Mouse (Mus musculus) gonadal fat pad, adult 2 months (tissue): ENCODE data around the gene Pheta1. TPM values are rescaled to one million over a fixed set of nuclear protein-coding genes. Genes with fewer than 3 reads are reported as not detected.

Experiments used
- DNase-seq: peaks from one replicate; pipeline ENCODE4 v3.0.0-alpha.2; 2012; ENCODE audit warnings: low read depth
- polyA plus RNA-seq: library from polyadenylated mRNA; depleted of rRNA; stranded (reverse); fragments of >200 nt; gene quantifications from 2 replicates; pipeline ENCODE4 v1.2.3, GENCODE M21; 2012; rRNA removed

Pheta1 gene
- polyA plus RNA-seq, result 10.9 and 11.0 TPM in 2 replicates

DNA sequence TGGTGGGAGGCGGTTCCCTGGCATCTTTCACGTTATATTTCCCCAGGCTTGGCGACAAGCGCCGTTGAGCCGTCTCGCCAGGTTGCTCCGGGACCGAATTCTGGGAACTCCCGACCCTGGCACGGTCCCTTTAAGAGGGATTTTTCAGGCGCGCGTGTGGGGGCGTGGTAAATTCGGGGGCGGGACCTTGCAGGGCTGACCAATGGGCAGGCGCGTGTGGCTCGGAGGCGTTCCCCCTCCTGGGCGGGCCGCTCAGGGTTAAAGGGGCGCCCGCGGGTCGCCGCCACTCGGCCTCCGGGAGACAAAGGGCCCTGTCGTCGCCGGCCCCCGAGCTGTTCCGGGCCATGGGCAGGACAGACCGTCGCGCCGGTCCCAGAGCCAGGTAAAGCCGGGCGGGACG, at the start of gene Pheta1:
Gene Pheta1 (plus strand): TSS at position 242 of the 400 bp plus-strand sequence.
- no peak for DNase-seq

DNA sequence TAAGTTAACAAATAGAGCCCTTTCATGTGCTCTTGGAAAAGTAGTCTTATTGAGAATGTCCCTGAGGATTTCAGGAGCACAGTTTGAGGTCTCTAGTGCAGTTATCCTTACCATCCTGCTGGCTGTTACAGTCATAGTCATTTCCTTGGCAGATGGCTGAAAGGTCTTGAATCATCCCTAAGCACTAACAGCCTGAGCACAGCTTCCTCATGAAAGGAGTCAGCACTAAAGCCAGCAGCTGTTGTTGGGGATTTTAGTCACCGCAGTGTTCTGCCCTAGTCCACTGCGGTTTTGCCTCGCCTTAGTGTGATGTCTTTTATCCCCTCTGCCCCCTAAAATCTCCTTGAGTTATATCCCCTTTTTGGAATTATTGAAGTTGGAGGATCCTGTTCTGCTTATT, 41.6 kb upstream of the Pheta1 start:
- DNase-seq, result no peak

DNA sequence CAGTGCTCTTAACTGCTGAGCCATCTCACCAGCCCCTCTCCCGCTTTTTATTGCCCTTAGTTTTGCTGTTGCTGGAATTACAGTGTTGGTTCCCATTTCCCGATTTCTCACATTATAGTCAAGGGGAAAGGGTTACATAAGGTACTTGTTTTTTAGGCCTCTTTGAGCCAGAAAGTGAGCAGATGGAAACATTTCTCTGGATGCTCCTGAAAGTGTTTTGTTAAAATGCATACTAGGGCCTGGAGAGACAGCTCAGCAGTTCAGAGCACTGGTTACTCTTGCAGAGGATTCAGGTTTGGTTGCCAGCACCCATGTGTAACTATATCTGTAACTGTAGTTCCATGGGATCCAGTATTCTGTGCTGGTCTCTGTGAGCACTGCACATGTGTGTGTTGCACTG, 40.6 kb upstream of the Pheta1 start:
- DNase-seq, result no peak

DNA sequence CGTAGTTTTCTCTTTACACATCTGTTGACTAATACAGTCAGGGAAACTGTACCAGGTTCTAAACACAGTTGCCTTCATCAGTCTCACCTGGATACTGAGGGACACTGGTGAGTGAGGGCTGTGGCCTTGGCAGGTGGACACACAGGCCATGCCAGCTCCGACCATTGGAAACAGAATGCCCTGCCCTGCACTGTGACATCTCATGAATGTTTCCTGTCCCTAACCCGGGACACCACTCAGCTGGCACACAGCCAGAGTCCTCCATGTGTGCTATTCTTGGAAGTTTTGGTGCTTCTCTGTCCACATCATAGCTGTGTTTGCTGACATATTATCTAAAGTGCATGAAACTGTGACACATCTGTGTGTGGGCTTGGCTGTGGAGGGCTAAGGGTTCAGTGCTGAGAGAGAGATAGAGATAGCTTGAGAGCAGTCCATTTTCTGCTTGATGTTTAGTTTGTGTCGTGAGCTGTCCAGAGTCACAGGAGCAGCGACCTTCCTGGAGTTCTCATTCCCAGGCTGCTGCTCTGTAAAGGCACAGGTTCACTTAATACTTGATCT, 39.0 kb upstream of the Pheta1 start:
- DNase-seq, result no peak

DNA sequence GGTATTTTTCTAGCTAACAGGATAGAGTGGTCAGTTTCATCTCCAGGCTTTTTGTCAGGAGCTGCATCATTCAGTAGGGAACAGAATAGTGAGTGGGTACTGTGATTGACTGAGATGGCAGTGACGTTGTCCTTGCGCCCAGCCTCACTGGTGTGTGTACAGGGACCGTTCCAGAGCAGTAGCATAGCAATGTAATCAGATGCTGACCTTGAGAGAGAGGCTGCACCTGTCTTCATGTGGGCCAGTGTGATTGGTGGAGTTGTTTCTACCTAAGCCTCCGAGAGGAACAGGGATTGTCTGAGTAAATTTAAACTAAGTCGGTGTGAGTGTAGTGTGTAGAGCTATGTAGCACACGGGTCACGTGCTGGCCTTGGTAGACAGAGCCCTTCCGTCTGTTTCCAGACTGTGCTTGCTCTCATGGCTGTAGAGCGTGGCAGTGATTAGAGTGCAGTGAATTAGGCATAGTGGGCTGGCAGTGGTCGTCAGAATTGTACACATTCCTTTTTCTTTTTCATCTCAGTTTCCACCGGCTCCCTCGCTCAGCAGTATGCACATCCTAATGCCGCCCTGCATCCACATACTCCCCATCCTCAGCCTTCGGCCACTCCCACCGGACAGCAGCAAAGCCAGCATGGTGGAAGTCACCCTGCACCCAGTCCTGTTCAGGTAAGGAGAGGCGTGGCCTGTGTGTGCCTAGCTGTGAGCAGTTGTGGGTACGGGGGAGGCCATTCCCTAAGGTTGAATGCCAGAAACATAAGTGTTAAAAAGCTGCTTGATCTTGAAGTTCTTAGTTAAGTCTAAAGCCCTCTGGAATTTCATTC, 38.2 kb upstream of the Pheta1 start:
- DNase-seq, result no peak

DNA sequence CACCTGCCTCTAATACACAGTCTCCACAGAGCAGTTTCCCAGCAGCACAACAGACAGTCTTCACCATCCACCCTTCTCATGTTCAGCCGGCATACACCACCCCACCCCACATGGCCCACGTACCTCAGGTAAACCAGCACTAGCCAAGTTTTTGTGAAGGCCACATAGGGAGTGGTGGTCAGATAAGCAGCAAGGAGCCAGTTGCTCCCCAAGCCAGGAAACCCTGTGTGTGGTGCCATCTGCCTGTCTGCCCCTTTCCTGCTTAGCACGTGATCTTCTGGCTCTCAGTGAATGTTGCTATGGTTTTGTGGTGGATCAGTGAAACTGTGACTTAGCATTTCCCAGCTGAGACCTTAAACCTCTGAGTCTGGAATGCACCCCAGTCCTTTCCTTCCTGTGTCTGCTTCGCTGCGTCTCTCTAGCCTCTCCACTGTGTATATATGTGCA, 37.3 kb upstream of the Pheta1 start:
- DNase-seq, result no peak

DNA sequence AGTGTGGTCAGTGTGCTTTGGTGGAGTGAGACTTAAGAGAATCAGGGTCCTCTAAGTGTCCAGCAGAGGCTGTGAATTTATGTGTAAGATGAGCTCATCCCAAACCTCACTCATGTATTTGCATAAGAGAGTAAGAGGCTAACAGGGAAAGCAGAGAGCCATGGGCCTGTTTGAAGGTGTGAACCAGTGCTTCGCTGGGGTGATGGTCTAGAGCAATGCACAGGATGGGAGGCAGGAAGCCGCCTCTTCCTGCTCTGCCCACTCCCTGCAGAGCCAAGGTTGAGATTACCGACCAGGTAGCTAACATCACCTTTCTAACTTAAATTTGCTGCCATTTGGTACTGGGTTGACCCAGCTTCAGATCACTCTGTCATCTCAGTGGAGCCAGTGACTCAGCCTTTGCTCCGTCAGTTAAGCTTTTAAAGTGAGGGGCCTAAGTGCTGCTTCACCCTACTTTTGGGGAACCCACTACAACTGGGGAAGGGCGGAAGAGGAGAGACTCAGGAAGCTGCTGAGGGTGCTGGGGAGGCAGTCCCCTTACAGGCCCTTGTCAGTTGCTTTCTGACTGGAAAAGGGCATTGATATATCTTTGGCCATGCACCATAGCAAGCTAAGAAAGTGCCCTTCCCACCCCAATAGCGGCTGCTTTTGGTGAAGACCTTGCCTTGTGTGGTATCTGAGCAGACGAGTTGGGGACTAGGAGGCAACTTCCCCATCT, 36.1 kb upstream of the Pheta1 start:
- no peak for DNase-seq

DNA sequence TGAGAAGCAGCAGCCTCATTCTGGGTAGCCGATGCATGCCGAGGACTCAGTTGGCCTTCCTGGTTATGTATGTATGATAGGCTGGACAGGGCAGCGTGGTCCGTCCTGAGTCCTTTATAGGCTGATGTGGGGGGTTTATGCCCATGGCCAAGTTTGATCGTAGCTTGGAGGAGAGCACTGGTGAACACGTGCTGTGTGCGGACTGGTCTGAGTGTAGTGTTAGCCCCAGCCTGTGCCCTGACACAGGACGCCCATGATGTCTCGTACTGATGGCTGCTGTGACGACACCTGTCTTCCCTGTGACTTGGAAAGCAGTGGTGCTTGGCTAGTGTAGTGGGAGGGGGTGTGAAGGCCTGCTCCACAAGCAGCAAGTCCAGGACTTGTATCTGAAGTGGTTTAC, 35.0 kb upstream of the Pheta1 start:
- DNase-seq, result no peak

DNA sequence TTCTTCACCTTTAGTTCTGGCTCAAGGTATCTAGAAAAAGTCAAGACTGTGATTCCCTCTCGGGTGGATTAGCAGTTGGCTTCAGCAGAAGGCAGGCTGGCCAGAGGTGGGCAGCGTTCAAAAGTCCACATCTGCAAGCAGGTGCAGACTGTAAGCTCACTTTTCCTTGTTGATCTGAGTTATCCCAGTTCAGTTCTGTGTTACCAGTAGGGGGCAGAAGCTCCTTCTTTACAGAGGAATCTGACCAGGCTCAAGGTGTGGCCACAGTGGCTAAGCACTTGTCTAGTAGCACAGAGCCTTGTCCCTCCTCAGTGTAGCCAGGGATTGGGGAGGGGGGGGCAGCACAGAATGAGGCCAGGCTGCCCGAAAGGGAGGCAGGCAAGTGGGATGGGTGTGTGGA, 33.7 kb upstream of the Pheta1 start:
- no peak for DNase-seq

DNA sequence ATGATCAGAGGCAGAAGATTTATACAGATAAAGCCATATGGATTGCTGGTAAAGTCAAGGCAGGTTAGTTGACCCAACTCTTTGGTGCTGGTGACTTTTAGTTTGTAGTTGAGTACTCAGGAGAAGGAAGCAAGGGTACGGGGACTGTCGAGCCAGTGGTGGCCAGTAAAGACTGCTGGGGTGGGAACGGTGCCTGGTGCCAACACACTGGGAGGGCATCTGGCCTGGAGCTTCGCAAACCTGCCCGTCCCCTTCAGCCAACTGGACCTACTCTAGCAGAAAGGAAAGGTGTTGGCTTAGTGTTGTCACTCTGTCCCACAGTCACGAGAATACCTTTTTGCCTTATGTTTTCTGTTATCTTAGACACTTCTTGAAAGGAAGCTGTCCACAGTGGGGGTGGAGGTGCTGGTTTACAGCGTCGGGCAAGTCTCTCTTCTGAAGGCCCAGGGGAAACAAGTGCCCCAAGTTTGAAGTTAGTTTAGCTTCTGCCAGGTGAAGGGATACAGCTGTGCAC, 32.9 kb upstream of the Pheta1 start:
- DNase-seq, result no peak

DNA sequence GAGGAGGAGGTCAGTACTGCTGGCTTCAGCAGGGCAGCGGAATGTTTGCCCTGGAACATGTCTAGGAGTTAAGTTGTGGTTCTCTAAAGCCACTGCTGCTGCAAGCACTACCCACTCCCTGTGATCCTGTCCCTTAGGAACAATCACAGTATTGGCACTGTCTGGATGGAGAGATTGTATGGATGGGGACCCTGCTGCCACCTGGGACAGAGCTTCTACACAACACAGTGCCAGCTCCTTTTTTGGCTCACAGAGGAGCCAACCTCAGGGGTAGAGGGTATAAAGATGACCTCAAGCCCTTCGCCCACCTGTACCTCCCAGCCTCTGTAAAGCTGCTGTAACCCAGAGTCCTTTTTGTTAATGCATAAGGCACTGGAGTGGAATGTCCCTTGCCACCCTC, 32.2 kb upstream of the Pheta1 start:
- DNase-seq, result no peak

DNA sequence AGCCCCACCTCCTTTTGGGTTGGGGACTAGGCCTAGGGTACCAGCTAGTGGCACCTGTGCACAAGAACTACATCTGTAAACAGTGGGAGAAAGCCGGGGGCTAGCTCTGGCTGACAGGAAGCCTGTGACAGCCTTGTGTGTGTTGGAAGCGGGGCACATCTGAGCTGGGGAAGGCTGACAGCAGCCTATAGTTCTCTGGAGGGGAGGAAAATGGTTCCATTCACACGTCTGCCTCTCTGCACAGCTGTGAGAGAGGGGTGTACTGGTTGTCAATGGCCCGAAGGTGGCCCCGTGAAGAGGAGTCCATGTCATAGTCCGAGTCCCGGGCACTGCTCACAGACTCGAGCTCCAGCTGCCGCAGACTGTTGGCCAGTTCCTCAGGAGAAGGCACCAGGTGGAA, 31.2 kb upstream of the Pheta1 start:
- no peak for DNase-seq

DNA sequence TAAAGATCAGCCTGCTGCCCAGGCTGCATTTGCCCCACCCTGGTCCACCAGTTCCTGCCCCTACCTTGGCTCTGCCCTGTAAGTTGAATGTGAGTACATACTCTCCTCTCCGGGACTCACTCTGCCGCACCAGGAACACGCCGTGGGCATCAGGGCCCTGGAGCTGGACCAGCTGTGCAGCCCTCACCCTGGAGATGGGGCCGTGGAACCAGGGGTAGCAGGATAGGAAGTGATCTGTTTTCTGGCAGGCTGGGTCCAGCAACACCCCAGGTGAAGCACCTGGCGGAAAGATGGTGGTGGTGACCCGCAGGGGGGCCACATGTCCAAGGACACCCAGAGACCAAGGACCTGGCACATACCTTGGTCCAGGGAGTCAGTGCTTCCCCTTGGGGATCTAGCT, 30.4 kb upstream of the Pheta1 start:
- no peak for DNase-seq

DNA sequence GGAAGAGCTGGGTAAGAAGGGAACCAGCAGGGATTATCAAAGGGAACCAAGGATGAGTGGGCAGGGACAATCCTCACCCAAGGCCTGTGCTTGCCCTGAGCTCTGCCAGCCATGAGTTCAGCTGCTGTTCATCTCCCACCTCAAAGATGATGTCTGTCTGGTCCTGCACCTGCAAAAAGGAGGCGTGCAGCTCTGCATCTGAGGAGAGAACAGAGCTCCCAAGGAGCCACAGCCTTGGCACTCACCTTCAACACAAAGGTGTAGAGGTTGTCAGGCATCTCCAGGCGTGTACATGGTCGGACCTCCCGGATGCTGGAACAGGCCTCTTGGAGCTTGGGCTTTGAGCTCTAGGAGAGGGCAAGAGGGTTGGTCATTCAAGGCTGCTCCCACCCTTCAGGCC, 29.9 kb upstream of the Pheta1 start:
- no peak for DNase-seq

DNA sequence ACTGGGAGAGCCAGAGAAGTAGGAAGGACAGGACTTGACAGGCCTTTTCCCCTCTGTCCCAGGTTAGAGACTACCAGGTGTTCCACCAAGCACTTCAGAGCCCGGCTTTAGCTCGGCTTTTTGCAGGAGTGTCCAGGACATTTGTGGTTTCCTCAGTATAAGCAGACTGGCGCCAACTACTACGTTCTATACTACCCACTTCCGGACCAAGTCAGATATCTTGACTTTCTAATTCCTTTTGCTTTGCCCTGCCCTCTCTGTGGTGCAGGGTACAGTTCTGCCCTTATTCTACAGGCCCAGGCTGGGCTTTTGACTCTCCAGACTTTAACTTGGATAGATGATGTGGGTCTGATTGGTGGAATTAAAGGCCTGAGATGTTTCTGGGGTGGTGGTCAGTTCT, 29.2 kb upstream of the Pheta1 start:
- DNase-seq, result no peak

DNA sequence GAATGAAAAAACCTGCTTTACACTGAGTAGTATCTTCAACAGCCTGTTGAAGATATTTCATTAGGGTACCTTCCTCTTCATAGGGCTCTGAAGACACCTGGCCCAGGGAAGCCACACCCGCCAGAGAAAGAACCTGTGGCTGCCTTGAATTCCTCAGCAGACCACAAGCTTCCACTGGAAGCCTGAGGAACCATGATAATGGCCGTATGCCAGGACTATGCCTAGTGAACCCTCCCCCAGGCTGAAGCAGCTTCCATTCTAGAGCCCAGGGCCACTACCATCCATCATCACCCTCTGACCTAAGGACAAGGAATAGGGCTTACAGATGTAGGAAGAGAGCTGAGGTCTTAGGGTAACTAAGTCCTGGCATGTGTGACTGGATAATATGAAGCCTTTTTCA, 28.6 kb upstream of the Pheta1 start:
- DNase-seq, result no peak

DNA sequence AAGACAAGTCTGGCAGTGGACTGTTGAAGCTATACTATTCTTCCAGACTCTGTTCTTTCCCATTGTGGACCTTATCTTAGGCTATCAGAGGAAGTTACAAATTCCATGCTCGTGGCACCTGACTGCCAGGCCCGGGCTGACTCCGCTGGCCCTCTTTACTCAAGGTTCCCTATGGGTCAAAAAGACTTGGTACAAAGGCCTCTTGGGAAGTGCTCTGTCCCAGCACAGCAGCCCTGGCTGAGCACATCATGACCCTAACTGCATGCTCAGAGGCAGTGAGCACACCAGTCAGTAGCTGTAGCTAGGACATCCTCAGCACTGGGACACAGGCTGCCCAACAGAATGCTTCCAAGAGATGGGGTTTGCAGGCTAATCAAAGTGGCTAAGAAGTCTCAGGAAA, 28.1 kb upstream of the Pheta1 start:
- DNase-seq, result no peak

DNA sequence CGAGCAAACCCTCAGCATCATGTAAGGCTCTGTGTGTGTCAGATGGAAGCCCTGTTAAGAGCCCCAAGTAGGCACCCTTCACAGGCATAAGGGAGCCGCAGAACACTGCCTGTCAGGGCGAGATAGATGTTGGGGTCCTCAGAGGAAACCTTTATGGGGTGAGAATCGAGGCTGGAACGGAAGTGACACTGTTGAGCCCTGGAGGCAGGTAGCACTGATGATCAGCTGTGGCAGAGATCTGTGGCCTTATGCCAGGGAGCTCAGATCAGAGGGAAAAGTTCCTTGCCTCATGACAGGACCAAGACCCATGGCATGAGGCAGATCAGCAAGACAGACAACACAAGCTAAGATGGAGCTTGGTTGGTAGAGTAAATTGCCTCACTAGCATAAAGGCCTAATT, 27.7 kb upstream of the Pheta1 start:
- DNase-seq, result no peak

DNA sequence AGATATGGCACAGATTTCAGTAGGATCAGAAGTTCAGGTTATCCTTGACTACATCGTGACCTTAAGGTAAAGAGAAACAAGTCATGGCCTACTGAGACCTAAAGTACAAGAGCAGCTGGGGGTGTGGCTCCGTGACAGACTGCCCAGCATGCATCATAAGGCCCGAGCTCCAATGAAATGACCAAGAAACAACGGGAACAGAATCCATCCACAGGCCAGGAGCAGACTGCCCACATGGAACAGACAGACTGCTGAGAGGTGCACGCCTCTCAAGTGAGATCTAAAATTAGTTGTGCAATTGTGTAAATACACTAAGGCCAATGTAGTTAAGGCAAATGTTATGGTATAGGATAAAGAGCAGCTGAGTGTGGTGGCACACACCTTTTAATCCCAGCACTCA, 27.2 kb upstream of the Pheta1 start:
- no peak for DNase-seq

DNA sequence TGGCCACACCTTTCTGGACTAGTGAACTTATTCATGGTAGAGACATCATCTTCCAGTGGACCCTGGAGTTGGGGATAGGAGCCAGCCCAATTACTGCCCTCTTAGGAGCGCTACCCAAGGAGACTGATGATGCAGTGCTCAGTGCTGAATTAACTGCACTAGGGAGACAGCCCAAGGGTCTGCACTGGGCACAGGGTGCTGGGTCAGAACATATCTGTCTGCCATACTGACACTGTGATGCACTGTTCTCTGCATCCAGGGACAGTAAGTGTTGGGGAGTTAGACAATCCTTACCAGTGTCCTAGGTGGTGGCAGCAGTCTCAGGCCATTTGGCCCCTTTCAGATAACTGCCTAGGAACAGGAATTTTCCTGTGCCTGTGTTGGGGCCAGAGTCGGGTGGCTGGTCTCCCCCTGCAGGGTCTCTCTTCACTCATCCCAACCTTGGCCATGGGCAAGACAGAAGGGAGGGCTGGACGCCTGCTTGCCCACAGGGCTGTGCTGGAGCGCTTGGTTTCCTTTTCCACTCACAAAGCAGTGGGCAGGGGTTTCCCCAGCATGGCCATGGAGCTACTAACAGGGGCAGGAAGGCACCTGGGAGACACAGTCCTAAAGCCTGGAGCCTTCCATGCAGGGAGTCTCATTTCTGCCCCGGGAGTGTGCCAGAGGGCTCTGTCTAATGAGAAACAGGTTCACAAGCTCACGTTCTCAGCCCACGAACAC, 25.8 kb upstream of the Pheta1 start:
- DNase-seq, result no peak

DNA sequence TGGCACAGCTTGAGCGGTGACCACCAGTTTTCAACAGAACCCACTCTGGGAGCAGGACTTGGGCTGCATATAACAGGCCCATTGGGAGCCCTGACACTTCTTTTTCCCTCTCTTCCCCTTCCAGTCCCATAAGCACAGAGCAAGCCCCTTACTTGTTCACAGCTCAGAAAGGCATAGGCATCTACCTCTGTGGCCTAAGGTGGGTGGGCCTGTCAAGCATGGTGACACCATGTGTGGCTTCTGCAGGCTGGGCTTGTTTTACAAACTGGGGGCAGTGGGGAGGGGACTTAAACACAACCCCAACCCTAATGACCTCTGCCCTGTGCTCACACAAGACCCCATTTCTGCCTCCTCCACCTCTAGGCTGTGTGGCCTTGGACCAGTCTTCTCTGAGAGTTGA, 25.1 kb upstream of the Pheta1 start:
- no peak for DNase-seq

DNA sequence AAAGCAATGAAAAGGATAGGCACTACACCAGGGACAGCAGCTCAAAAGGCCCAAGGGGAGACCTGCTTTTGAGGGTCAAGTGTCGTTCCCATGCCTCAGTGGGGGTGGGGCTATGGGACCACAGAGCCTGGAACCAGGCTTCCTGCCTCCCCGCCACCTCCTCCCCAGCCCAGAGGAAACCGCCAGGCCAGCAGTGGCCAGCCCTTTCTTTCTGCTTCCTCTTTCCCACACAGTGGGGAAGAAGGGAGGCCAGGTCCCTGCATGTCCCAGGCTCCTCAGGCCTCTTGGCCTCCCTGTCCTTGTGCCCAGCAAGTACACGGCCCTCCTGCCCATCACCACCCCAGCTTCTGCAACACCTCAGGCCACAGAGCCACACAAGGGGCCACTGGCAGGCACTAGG, 24.7 kb upstream of the Pheta1 start:
- DNase-seq, result no peak
